Mouse (Mus musculus) gastrocnemius, adult 18-20 months (tissue): ENCODE results near the gene Tnfrsf18. TPM values are rescaled to one million over a fixed set of nuclear protein-coding genes. Genes with fewer than 3 reads are reported as not detected.
A peak's percentile ranks its signal among the peaks of the same experiment; 100 is the strongest.

ENCODE experiments used
- DNase-seq: peaks from one replicate; pipeline ENCODE4 v3.0.0; 2021; ENCODE audit warnings: low spot score
- long read RNA-seq, 2 experiments: library from polyadenylated mRNA; stranded (forward); transcript quantifications; one replicate each; pipeline ENCODE4 v2.0.0; 2021
- total RNA-seq, 2 experiments: library from RNA; stranded (reverse); gene quantifications; 2 replicates each; pipeline ENCODE4 v1.2.3; 2021

The Tnfrsf18 gene
- total RNA-seq = not detected
- long read RNA-seq, experiment 1 = 0 reads
- long read RNA-seq, experiment 2 = 0 reads

DNA sequence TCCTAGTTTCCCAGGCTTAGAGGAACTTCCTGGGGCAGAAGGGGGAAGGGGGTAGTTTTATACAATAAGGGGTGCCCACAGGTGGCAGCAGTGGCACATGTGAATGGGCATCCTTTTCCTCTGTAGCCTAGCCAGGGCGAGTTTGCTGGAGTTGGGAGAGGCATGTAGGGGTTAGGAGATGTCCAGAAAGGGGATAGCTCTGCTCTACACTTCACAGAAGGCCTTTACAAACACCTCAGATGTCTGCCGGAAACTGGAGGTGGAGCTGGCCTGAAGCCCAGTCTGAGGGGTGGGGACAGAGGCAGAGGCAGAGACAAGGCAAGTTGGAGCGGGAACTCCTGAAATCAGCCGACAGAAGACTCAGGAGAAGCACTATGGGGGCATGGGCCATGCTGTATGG, at the start of gene Tnfrsf18:
TSS of gene Tnfrsf18 (plus strand) at position 152 of the 400 bp plus-strand sequence.
- DNase-seq = no peak

DNA sequence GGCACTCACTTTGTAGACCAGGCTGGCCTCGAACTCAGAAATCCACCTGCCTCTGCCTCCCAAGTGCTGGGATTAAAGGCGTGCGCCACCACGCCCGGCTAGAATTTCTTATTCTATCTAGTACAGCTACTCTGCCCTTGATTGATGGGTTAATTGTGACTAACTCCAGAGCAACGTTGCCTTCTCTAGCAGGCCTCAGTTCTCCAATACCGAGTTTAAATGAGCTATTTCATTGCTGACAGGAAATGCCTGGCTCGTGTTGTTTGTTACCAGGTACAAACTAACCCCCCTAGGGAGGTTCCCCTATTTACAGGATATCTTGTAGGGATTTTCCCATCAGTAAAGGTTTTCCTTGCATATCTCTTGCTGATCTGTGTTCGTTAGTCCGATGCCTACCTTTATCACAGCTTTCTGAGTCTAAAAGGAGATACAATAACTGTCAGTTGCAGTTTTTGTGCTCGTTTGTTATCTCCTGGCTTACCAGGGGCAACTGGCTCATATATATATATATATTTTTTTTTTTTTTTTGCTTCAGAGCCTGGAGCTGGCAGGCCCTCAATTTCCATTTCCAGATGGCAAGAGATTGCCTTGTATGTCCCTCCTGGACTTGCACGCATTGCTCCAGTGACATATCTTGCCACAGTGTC, 44.4 kb upstream of the Tnfrsf18 start:
- DNase-seq = no peak

DNA sequence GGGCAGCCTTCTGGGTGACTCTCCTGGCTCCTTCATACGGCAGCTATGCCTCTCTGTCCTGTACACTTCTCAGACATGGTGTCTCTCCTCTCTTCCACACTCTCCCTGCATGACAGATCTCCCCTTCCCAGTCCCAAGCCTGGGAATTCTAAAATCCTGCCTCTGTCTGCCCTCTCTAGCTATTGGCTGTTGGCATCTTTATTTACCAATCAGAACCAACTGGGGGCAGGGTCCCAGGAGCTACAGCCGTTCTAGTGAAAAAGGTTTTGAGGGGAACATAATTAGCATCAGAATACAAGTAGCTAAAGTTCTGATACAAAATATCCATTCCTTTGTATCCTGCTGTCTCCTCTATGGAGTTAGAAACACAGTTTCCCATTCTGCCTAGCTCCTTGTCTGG, 42.2 kb upstream of the Tnfrsf18 start:
- no peak for DNase-seq

DNA sequence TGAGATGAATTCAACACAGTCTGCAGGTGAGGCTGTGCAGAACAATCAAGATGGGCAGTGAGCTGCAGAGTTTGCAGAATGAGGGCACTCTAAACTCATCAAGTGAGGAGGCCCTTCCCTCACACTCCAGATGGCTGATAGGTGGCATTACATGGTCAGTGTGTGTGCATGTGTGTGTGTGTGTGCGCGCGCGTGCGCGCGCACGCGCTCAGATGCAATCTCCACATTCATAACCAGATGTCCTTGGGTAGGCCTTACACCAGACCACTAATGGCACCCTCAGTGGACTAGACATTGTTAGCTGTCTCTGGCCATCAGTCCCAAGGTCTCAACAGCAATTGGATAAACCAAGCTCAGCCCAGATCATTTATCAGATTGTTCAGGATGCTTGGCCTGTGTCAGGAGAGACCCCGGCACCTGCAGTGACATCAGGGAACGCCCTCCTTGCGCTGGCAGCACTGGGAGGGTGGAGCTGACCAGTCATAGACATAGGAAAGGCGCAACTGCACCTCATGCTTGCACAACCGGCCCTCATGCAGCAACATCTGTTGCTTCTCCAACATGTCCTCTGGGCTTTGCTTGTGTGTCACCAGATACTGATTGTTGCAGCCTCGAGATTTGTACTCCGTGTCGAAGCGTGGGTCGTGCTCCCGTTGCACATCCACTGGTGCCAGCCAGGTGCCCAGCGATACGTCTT, 34.6 kb upstream of the Tnfrsf18 start:
- no peak for DNase-seq

DNA sequence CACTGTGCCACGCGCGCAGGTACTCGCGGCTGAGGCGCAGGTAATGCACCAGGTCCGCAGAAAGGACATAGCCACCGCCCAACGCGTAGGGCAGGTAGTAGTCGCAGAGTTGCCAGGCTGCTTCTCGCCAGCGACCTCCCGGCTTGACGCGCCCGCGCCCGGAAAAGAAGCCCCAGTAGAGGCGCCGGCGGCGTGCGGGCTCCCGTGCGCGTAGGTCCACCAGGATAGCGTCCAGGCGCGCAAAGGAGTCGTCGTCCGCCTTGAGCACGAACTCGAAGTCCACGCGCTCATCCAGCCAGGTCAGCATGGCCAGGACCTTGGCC, 34.1 kb upstream of the Tnfrsf18 start:
- peak; percentile 8 for DNase-seq

DNA sequence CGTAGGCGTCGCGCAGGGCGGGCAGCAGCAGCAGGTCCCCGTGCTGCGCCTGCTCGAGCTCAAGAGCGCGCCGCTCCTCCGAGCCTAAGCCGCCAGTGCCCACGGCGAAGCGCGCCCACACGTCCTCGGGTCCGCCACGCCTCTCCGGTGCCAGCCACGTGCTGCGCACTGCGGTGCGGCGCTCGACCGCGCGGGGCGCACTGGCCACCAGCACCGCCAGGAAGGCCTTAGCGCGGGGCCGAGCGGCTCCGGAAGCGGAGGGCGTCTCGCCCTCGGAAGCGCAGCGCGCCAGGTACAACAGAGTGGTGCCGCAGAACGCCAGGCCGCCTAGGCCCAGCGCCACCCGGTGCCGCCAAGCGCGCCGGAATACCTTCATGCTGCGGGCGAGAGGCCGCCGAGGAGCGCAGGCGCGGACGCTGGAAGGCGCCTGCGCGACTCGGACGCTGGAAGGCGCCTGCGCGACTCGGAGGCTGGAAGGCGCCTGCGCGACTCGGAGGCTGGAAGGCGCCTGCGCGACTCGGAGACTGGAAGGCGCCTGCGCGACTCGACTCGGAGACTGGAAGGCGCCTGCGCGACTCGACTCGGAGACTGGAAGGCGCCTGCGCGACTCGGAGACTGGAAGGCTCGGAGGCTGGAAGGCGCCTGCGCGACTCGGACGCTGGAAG, 33.6 kb upstream of the Tnfrsf18 start, which contains the start of the genes B3galt6 and Sdf4:
TSS of gene B3galt6 (minus strand) at position 409 of the 665 bp plus-strand sequence.
TSS of gene Sdf4 (plus strand) at position 632 of the 665 bp plus-strand sequence.
- peak; percentile 78 for DNase-seq

DNA sequence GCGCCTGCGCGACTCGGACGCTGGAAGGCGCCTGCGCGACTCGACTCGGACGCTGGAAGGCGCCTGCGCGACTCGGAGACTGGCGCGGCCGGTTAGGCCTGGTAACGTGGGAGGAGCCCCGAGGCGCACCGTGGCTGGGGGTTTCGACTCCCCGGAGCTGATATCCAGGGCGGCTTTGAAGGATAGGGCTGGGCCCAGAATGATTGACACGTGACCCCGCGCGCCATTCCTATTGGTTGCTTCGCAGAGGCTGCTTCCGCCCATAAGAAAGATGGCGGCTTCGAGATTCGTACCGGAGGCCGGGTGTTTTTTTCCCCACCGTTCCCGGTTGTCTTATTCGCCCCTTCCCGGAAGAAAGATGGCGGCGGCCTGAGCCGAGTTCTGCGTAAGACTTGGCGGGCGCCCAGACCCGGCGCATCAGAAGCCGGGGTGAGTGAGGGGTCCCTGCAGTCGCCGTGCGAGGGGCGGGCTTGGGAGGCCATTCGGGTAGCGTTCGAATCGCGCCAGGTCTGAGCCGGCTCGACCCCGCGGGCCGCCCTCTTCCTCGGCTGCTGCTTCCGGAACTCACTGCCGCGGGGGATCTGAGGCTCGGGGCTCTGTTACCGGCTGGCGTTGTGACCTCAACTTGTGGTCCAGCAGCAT, 32.9 kb upstream of the Tnfrsf18 start:
- DNase-seq = peak; percentile 98

DNA sequence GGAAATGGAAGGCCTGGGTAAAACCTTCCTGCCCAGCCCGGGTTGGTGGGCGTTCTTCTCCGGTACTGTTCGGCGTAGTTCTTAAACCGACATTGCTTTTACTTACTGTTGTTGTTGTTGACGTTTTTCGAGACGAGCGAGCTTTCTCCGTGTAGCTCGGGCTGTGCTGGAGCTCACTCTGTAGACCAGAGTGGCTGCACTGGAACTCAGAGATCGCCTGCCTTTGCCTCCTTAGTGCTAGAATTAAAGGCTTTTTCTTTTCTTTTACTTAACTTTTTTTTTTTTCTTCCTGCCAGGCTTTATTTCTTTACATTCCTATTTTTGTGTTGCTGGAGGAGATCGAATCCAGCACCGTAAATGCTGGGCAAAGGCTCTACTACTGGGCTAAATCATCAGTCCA, 32.4 kb upstream of the Tnfrsf18 start:
- no peak for DNase-seq

DNA sequence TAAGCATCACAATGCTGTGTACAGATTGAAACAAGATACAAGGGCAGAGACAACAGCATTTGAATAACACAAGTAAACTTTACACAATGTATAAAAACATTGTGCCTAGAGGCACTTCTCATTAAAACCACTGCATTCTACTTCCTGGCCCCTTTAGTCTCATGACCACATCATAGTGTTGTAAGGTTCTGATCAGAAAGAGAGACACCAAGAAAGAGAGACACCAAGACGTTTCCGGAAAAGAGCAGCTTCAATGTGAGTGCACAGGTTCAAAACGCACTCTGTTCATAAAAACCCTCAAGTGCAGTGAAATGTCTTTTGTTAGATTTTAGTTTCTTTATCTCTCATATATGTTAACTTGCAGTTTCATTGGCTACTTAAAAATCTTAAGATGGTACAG, 21.9 kb upstream of the Tnfrsf18 start:
- DNase-seq = no peak

DNA sequence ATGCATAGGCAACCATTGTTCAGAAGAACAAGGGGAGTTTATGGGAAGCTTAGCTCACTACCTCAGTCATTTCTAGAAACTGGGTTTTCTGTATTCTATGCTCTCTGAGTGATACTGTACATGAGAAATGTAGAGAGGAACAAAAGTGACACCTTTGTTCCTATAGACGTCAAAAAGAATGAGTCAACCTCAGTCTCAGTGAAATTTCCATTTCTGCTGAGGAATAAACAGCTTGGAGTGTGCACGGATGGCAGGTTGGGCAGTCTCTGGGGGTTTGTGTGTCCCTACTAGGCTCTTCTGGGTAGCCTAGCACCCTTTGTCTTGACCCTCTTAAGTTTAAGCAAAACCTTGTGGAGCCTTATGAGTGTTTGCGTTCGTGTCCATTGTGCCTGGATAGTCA, 17.6 kb upstream of the Tnfrsf18 start:
- no peak for DNase-seq

DNA sequence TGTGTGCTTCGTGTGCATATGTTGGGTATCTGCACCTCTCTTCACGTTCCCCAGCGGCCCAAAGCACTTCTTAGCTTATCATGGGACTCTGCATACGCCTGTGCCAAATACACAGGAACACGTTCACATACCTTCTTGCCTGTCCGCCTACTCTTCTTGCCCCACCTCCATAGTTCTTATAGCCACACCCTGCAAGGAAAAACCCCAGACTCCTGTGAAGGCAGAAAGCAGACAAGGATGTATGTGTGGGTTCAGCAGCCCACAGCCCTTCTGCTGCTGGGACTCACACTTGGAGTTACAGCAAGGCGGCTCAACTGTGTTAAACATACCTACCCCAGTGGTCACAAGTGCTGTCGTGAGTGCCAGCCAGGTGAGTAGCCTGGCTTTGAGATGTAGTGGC, 12.3 kb upstream of the Tnfrsf18 start, which contains the start of gene Tnfrsf4:
TSS of gene Tnfrsf4 (plus strand) at position 207 of the 400 bp plus-strand sequence.
- no peak for DNase-seq

DNA sequence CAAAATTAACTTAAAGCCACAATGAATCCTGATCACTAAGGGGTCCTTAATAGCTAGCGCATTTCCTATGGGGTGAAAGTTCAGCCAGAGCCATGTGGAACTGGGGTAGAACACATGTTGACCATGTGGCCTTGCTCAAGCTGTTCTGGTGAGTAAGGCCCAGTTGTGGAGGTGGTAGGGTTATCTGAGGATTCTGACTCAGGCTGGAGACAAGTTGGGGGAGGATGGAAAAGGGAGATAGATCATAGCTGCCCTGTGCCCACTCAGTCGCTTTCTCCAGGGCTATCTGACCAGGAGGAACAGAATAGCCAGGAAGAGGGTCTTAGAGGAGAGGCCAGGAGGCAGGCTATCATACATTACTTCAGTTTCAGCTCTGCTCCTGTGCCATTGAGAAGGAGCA, 11.5 kb upstream of the Tnfrsf18 start:
- DNase-seq = no peak

DNA sequence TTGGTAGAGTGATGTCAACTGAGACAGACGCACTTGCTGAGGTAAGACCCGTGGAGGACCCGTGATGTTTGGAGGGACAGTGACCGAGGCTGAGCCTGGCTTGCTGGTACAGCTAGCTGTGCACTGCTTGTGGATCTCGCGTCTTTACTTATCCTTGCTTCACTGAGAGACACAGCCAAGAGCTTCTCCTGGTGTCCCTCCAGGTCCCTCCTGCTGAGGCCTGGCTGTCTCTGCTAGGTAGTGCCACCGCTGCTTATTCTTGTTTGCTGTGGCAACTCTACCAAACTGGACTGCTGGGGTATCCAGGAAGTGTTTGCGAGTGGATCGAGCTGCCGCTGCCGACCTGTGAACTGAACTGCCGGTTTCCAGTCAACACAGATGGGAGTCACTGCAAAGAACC, 6.2 kb upstream of the Tnfrsf18 start:
- peak; percentile 40 for DNase-seq

DNA sequence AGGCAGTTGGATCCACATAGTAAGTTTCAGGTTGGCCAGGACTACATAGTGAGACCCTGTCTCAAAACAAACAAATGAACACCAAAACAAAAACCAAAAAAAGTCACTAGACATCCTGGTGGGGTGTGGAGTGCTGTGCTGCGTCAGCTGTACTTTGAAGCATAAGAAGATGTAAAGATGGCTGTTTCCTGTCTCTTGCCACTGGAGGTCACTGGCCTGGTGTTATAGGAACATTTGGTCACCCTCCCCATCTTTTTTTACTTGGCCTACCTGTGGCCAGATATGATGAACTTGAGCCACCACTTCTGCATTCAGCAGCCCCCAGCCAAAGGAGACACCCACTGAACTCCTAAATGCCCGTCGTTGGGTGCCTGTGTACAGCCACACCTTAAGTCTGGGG, 4.6 kb upstream of the Tnfrsf18 start:
- DNase-seq = no peak

DNA sequence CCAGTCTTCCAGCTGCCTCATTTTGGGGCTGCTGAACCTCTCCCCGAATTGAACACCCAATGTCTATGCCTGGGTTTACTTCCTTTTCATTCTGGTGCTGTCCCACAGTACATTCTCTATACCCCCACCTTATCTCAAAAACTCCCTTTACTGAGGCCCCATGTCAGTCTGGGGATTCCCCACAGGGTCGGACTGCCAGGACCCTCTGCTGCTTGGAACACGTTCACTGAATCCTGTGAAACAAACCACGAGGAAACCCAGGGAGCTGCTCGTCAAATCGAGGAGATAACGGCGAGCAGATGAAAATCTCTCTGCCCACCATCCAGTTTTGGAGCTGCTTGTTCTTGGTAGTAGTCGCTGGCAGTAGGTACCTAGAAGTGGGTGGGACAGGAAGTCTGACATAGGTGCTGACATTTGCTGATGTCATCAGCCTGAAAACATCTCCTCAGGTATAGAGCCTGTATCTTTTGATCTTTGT, 4.0 kb upstream of the Tnfrsf18 start:
- no peak for DNase-seq

DNA sequence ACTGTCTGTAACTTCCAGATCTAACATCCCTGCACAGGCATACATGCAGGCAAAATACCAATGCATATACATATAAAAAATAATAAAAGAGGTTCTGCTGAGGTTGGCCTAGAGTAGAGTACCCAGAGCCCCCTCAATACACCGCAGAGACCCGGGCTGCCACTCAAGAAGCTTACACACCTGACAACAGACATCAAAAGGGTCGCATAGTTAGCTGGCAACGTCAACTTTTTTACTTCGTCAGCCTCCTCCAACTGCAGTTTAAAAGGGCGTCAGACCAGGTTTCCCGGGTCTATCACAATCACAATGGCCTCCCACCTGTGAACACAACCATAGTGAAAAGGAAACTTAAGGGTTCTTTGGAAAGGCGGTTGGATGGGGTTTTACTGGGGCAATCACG, 2.4 kb upstream of the Tnfrsf18 start:
- DNase-seq = no peak

DNA sequence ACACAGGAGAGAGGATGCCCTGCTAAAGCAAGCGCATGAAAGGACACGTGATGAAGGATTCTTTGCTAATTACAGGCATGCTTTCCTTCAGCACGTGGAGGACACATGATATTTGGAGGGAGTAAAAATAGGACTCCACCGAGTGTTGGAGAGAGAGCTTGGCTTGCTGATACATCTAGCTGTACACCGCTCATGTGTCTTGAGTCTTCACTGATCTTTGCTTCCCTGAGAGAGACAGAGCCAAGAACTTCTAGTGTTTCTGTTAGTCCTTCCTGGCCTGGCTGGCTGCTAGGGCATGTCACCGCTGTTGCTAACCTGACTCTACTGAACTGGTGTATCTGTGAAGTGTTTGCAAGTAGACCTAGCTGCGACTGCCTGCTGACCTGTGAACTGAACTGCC, 1.8 kb upstream of the Tnfrsf18 start:
- DNase-seq = peak; percentile 80

DNA sequence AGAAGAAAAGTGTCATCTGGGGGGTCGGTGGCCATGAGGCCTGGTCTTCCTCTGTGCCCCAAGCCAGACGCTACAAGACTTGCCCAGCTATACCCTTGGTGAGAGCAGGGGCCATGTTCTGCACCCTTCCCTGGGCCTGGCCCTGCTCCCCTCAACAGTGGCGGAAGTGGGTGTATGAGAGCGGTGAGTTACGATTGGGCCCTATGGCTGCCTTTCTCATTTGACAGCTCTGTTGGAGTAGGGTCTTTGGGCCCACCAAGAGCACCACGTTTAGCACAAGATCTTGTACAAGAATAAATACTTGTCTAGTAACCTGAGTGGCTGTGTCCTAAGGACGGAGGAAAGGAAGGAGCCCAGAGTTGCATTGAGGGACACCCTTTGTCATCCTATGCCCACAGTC, 2.6 kb downstream of the Tnfrsf18 start:
- no peak for DNase-seq

DNA sequence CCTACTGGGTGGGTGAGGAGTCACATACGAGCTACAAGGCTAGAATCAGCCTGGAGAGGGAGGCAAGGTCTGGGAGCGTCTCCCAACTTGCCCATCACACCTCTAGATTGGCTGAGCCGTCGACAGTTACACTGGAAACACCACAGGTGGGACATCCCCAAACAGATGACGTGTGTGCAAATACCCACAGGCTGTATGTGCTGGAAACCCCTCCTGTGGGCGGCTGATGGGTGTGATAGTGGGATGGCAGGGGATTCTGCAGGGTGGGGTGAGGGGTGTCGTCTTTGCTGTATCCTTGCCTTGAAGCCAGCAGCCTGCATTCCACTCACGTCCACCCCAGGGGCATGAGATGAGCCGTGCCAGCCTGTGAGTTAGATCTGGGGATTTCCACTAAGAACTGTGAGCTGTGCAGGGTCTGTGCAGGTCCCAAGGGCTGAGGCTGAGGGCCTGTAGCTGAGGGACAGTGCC, 4.7 kb downstream of the Tnfrsf18 start:
- no peak for DNase-seq

DNA sequence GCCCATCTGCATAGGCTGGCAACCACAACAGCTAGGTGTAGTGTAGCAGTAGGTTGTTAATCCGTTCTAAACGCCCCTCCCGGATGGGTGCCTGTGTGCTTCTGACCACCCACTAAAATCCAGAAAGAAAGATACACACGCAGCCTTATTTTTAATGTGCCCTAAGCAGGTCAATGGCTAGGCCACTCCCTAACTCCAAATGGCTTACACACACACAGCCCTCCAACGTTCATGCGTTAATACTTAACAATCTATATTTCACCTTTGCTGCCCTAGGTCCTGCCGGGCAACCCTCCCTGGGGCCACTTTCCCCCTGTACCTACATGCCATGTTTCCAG, 5.3 kb downstream of the Tnfrsf18 start:
- no peak for DNase-seq

DNA sequence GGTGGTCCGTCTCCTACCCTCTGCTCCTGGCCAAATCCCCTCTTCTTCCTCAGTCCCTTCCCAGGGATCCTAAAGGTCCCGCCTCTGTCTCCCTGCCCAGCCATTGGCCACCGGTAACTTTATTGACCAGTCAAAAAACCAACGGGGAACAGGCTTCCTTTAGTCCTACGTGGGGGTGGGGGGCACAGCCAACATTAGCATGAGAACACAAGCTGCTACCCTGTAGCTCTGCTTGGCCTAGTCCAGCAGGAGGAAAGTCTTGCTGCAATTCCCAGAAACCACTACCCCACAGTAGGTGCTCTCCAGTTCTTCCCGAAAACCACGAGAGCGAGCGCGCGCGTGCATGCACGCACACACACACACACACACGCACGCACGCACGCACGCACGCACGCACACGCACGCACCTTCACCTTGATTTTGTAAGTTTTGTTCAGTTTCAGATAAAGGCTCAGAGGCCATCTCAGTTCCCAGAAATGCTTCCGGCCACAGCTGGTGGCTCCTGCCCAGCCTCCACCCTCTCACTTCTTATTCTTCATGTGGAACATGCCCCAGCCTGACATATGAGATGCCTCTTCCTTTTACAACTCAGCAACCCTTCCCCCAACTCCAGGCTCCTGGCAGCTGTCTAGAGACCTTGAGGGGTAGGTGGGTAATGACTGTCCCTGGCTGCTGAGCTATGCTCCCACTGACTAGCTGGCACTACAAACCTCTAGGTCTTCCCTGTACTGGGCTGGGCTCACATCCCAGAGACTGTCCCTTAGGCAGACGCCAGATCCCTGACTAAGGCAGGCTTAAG, 5.8 kb downstream of the Tnfrsf18 start:
- DNase-seq = peak; percentile 87
